Comparison of ENCODE assay signal across 14 mouse cellular contexts in genomic region chr15:84214476-84214875, GRCm38 (mm10). TPM values are rescaled to one million over a fixed set of nuclear protein-coding genes. Genes with fewer than 3 reads are reported as not detected.
"Had no signal": no experiment of that assay in that cellular context is flagged by ENCODE, and none has a peak within 500 bp of the region (broad histone marks: within the 10 kb centered on the region; RNA-seq: fewer than 3 reads in every experiment).

No protein-coding gene starts in this region.

- DNase-seq: kidney, adult 9 months; kidney, postnatal 36 days; left cerebral cortex, postnatal 4 days; lung, embryonic 14.5 days; lung, postnatal 10 days; lung, postnatal 4 days; midbrain, embryonic 14.5 days; right cerebral cortex, postnatal 14 days; thymus, postnatal 4 days had no signal

- H3K9ac ChIP-seq: liver, embryonic 15.5 days; lung, embryonic 14.5 days had no signal

- H3K4me3 ChIP-seq: layer of hippocampus, adult 2 months; liver, embryonic 15.5 days had no signal

- H3K27ac ChIP-seq: layer of hippocampus, adult 2 months; liver, embryonic 15.5 days had no signal

- ATAC-seq: intestine, postnatal 0 days had no signal

- H3K9me3 ChIP-seq: liver, embryonic 15.5 days had no signal

- H3K4me2 ChIP-seq: liver, embryonic 11.5 days; liver, embryonic 15.5 days; lung, embryonic 14.5 days had no signal

RNA-seq across cellular contexts. Expression of gene Pnpla3, which starts 46.8 kb away (rescaled TPM):
- total RNA-seq: megakaryocyte-erythroid progenitor cell, adult 5-6 weeks had no signal
